Mouse (Mus musculus) left cerebral cortex, adult 2 months (tissue): ENCODE data around the gene 2810408A11Rik. TPM values are rescaled to one million over a fixed set of nuclear protein-coding genes. Genes with fewer than 3 reads are reported as not detected.
"Not testable (repeated sequence)": the region's sequence is repeated elsewhere in the genome, so short reads cannot be mapped to it uniquely, and the experiment has no call there.

Experiments
- DNase-seq, 2 experiments: peaks; one replicate each; pipeline ENCODE4 v3.0.0; 2021 to 2022; ENCODE audit warnings: low spot score in 2 of 2, mixed read lengths in 1 of 2; ENCODE audit errors: extremely low spot score in 1 of 2
- H3K27ac ChIP-seq: fragments of 200-600 bp; 2 replicates; pipeline ENCODE4 v1.8.1; 2022
- H3K4me3 ChIP-seq: fragments of 200-600 bp; 2 replicates; pipeline ENCODE4 v1.8.1; 2022
- CTCF ChIP-seq: fragments of 200-600 bp; IDR thresholded peaks from 2 replicates; pipeline ENCODE4 v1.8.1; 2022; ENCODE audit warnings: antibody characterized with exemption, mild to moderate bottlenecking, moderate library complexity
- intact Hi-C: fragments of 180-260 bp; cut with DNase I; formaldehyde crosslinking; loops from one replicate; pipeline ENCODE4 v1.15.1; 2025
- total RNA-seq, 2 experiments: library from RNA; stranded (reverse); gene quantifications; 2 replicates each; pipeline ENCODE4 v1.2.3; 2021

The 2810408A11Rik gene
- total RNA-seq, 2 experiments from 2014 or later: 0.23 to 0.87 TPM

- intact Hi-C loops: loop anchor here (5.0 kb wide), 1 partner anchor 128 kb away; no protein-coding TSS in a partner anchor
- DNase-seq: no peak
- Histone ChIP-seq H3K4me3 (no peak overlapping the region), H3K27ac (no peak overlapping the region)
- no peak for TF ChIP-seq CTCF
Observed at GRCm38 (mm10) chr11:69929712-69930111, 28.9 kb upstream of the 2810408A11Rik start.

- intact Hi-C loops: no loop called here
- no peak overlapping the region for H3K4me3 ChIP-seq
- H3K27ac ChIP-seq: no peak overlapping the region
- TF ChIP-seq CTCF: no peak; the same call in 1 of the 2 replicates
- DNase-seq: no peak
Observed at GRCm38 (mm10) chr11:69927501-69927900, 26.7 kb upstream of the 2810408A11Rik start.

- H3K27ac ChIP-seq: peak overlapping the region; percentile 77
- TF ChIP-seq CTCF: no peak
- H3K4me3 ChIP-seq: no peak overlapping the region
- intact Hi-C loops: no loop called here
- no peak for DNase-seq
Observed at GRCm38 (mm10) chr11:69922796-69923195, 22.0 kb upstream of the 2810408A11Rik start.

- TF ChIP-seq CTCF: peak; percentile 2; the same call in 1 of the 2 replicates
- H3K4me3 ChIP-seq: peak overlapping the region; percentile 65
- intact Hi-C loops: no loop called here
- H3K27ac ChIP-seq: peak overlapping the region; percentile 77
- DNase-seq: no peak
Observed at GRCm38 (mm10) chr11:69922012-69922756, 21.4 kb upstream of the 2810408A11Rik start.

- intact Hi-C loops: loop anchor here (2.0 kb wide), 1 partner anchor 59 kb away; the partner anchor contains the start of gene Ctdnep1
- TF ChIP-seq CTCF: peak; percentile 64
- Histone ChIP-seq H3K27ac (peak within 1 kb of the TSS; percentile 95), H3K4me3 (peak within 1 kb of the TSS; percentile 88)
- DNase-seq: peak; percentile 100
Observed at GRCm38 (mm10) chr11:69921114-69922011, 20.6 kb upstream of the 2810408A11Rik start, which contains the start of gene Eif5a. Eif5a (minus strand) TSS chr11:69921958.

- Histone ChIP-seq H3K4me3 (peak overlapping the region; percentile 88), H3K27ac (peak overlapping the region; percentile 95)
- DNase-seq: peak in 1 of 2 experiments; percentile 38
- no peak; the same call in 1 of the 2 replicates for TF ChIP-seq CTCF
- intact Hi-C loops: loop anchor here (2.0 kb wide), 1 partner anchor 60 kb away; the partner anchor contains the start of gene Ctdnep1
Observed at GRCm38 (mm10) chr11:69920266-69921031, 19.7 kb upstream of the 2810408A11Rik start.

GRCm38 (mm10) chr11:69919661-69920265 lies 19.0 kb upstream of the 2810408A11Rik start:
- peak in 1 of 2 experiments; percentile 40 for DNase-seq
- no peak for TF ChIP-seq CTCF
- intact Hi-C loops: loop anchor here (2.0 kb wide), 1 partner anchor 61 kb away; the partner anchor contains the start of gene Ctdnep1
- Histone ChIP-seq H3K27ac (peak overlapping the region; percentile 95), H3K4me3 (peak overlapping the region; percentile 88)

GRCm38 (mm10) chr11:69919053-69919452 lies 18.3 kb upstream of the 2810408A11Rik start:
- no peak for DNase-seq
- intact Hi-C loops: no loop called here
- no peak for TF ChIP-seq CTCF
- H3K27ac ChIP-seq: peak overlapping the region; percentile 24; the same call in 1 of the 2 replicates
- peak overlapping the region; percentile 88 for H3K4me3 ChIP-seq

GRCm38 (mm10) chr11:69918118-69918517 lies 17.3 kb upstream of the 2810408A11Rik start:
- intact Hi-C loops: no loop called here
- TF ChIP-seq CTCF: no peak
- no peak overlapping the region for H3K4me3 ChIP-seq
- no peak overlapping the region for H3K27ac ChIP-seq
- no peak for DNase-seq

GRCm38 (mm10) chr11:69917379-69917948 lies 16.7 kb upstream of the 2810408A11Rik start:
- no peak for DNase-seq
- no peak for TF ChIP-seq CTCF
- no peak overlapping the region for H3K4me3 ChIP-seq
- no peak overlapping the region for H3K27ac ChIP-seq
- intact Hi-C loops: no loop called here

- H3K27ac ChIP-seq, intact Hi-C loops, DNase-seq, H3K4me3 ChIP-seq: not testable (repeated sequence)
Observed at GRCm38 (mm10) chr11:69916652-69917378, 16.0 kb upstream of the 2810408A11Rik start.
